Mouse (Mus musculus) liver, embryonic 11.5 days (tissue): ENCODE measurements around the gene Adgrg1. TPM values are rescaled to one million over a fixed set of nuclear protein-coding genes. Genes with fewer than 3 reads are reported as not detected.
A peak's percentile ranks its signal among the peaks of the same experiment; 100 is the strongest.

Experiments
- ATAC-seq: fragments of 200-750 bp; cut with Nextera tagmentation; replicated peaks from 2 replicates; pipeline ENCODE4 v1.8.0; 2017; ENCODE audit warnings: moderate number of reproducible peaks, mild to moderate bottlenecking, moderate TSS enrichment, moderate library complexity; ENCODE audit not compliant: low FRiP score
- DNase-seq: peaks from one replicate; pipeline ENCODE4 v3.0.0-alpha.2; 2017; ENCODE audit warnings: low spot score
- H3K27ac ChIP-seq: fragments of 300-500 bp; sonication (generic); 2 replicates; pipeline ENCODE4 v1.5.1; 2014; ENCODE audit warnings: mild to moderate bottlenecking, low read depth, low read length, control low read depth
- H3K27me3 ChIP-seq: fragments of 300-500 bp; sonication (generic); replicated peaks from 2 replicates; pipeline ENCODE4 v1.6.1; 2014; ENCODE audit warnings: low read length, mixed read lengths; ENCODE audit not compliant: control insufficient read depth, insufficient read depth
- H3K36me3 ChIP-seq: fragments of 300-500 bp; sonication (generic); 2 replicates; pipeline ENCODE4 v1.6.1; 2014; ENCODE audit warnings: mild to moderate bottlenecking, low read length, moderate library complexity, mixed read lengths; ENCODE audit not compliant: control insufficient read depth, insufficient read depth
- H3K4me1 ChIP-seq: fragments of 300-500 bp; sonication (generic); replicated peaks from 2 replicates; pipeline ENCODE4 v1.6.1; 2014; ENCODE audit warnings: low read length, mixed read lengths; ENCODE audit not compliant: control insufficient read depth, insufficient read depth
- H3K4me2 ChIP-seq: fragments of 300-500 bp; sonication (generic); 2 replicates; pipeline ENCODE4 v1.6.1; 2014; ENCODE audit warnings: mild to moderate bottlenecking, control low read depth, moderate library complexity
- H3K4me3 ChIP-seq: fragments of 300-500 bp; sonication (generic); 2 replicates; pipeline ENCODE4 v1.5.1; 2014; ENCODE audit warnings: low read depth, low read length, control low read depth
- H3K9ac ChIP-seq: fragments of 300-500 bp; sonication (generic); 2 replicates; pipeline ENCODE4 v1.6.1; 2014; ENCODE audit warnings: low read depth, low read length, control low read depth
- H3K9me3 ChIP-seq: fragments of 300-500 bp; sonication (generic); 2 replicates; pipeline ENCODE4 v1.6.1; 2016; ENCODE audit warnings: low read length, inconsistent platforms, mixed read lengths; ENCODE audit not compliant: control insufficient read depth
- WGBS: fragments of 180-500 bp; shearing (Covaris S2); extraction: QIAGEN DNeasy Blood & Tissue Kit; methylation state at CpG from one replicate; pipeline ENCODE4 v1.1.7; 2014; 5-methylcytosine and 5-hydroxymethylcytosine counted together
- polyA plus RNA-seq: library from polyadenylated mRNA; unstranded; fragments of >200 nt; fragmentation: Nextera tagmentation; extraction: Ambion mirVana; gene quantifications from 2 replicates; pipeline ENCODE4 v1.2.1, GENCODE M21; 2014

The Adgrg1 gene
- polyA plus RNA-seq, 1 experiment from 2014 or later = 125 TPM

- peaks cover 25% of the 10 kb centered on the region for H3K4me1 ChIP-seq
- H3K9ac ChIP-seq = no peak overlapping the region
- H3K4me2 ChIP-seq = peak overlapping the region; percentile 27; the same call in 1 of the 2 replicates
- H3K9me3 ChIP-seq = no peaks in the 10 kb centered on the region
- ATAC-seq (no peak), DNase-seq (no peak)
- no peaks in the 10 kb centered on the region for H3K36me3 ChIP-seq
- H3K4me3 ChIP-seq = no peak overlapping the region
- 50% methylated on average over 6 of the region's 6 CpGs for WGBS
- H3K27me3 ChIP-seq = no peaks in the 10 kb centered on the region
- H3K27ac ChIP-seq = no peak overlapping the region
Measured at GRCm38 (mm10) chr8:95059812-95060533, 85.4 kb downstream of the Adgrg1 start.

Other genes starting within 250 kb of the Adgrg1 start
- gene Ccl22, start 229.2 kb upstream of the Adgrg1 start, polyA plus RNA-seq = not detected in 2 replicates
- gene Cx3cl1, start 202.7 kb upstream of the Adgrg1 start, polyA plus RNA-seq = 0.53 and 0.78 TPM in 2 replicates
- 0.62 and 1.3 TPM in 2 replicates for gene Ccl17, start 164.3 kb upstream of the Adgrg1 start, polyA plus RNA-seq
- gene Coq9, start 136.4 kb upstream of the Adgrg1 start, polyA plus RNA-seq = 82.2 and 82.9 TPM in 2 replicates
- 94.8 and 99.5 TPM in 2 replicates for gene Ciapin1, start 136.4 kb upstream of the Adgrg1 start, polyA plus RNA-seq
- 162 and 172 TPM in 2 replicates for gene Polr2c, start 117.3 kb upstream of the Adgrg1 start, polyA plus RNA-seq
- gene Dok4, start 98.4 kb upstream of the Adgrg1 start, polyA plus RNA-seq = 13.2 and 13.9 TPM in 2 replicates
- gene Ccdc102a, start 56.7 kb upstream of the Adgrg1 start, polyA plus RNA-seq = 16.4 and 17.6 TPM in 2 replicates
- 1.9 and 2.0 TPM in 2 replicates for gene Adgrg5, start 51.1 kb upstream of the Adgrg1 start, polyA plus RNA-seq
- 11.8 and 11.9 TPM in 2 replicates for gene Adgrg3, start 42.9 kb downstream of the Adgrg1 start, polyA plus RNA-seq
- 0.26 TPM in 1 of 2 replicates, not detected in the other for gene Drc7, start 80.4 kb downstream of the Adgrg1 start, polyA plus RNA-seq
- gene Katnb1, start 106.4 kb downstream of the Adgrg1 start, polyA plus RNA-seq = 25.1 and 26.6 TPM in 2 replicates
- 7.8 and 8.1 TPM in 2 replicates for gene Kifc3, start 228.1 kb downstream of the Adgrg1 start, polyA plus RNA-seq